Mouse (Mus musculus): ENCODE measurements at regions not wholly inside any gene's neighbourhood (a gene's known extent, or its start where the extent isn't known, plus 50 kb on each side); places are given as distances from the start of the nearest gene placed in this dataset.

- DNase-seq (ENCODE audit: low spot score in 2 of 2) = no peak
Measured at GRCm38 (mm10) chr5:46794028-46794705, 936.8 kb upstream of the Lcorl start.

DNA sequence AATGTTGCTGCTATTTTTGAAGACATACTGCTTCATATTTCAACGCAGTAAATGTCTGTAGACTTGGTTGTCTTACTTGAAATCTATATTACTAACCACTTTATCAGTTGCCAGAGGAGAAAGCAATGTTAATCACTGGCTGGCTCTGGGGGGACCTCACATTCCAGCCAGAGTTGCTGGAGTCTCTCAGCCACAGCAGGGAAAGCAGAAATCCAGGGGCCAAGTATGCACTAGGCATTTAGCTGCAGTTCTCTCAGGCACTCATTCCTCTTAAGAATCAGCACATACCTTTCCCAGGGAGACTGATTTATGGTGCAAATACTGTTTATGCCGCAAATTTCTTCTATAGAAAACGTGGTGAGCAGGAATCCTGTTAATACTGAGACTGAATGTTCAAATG lies 933.6 kb upstream of the Lcorl start:
- no peak for DNase-seq (ENCODE audit: low spot score in 2 of 2)

DNA sequence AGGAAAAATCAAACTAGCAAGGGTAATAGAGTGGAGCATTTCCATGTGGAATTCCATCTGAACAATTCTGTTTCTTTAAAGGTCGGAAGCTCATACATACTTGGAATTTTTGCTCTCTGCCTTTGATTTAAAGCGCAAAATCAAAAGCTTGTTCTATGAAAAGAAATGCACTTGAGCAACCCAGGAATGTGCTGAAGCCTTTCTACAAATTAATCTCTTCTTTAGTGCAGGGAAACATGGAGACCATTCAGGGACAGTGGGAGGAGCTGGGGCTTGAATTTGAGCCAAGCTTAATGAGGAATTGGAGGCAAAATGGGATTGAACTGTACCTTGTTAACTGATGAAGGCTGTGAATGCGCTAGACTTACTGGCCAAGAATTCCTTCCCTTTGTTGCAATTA lies 933.1 kb upstream of the Lcorl start:
- no peak for DNase-seq (ENCODE audit: low spot score in 2 of 2)

GRCm38 (mm10) chr5:46787079-46787478 lies 929.7 kb upstream of the Lcorl start:
- DNase-seq (ENCODE audit: low spot score in 2 of 2) = no peak

DNA sequence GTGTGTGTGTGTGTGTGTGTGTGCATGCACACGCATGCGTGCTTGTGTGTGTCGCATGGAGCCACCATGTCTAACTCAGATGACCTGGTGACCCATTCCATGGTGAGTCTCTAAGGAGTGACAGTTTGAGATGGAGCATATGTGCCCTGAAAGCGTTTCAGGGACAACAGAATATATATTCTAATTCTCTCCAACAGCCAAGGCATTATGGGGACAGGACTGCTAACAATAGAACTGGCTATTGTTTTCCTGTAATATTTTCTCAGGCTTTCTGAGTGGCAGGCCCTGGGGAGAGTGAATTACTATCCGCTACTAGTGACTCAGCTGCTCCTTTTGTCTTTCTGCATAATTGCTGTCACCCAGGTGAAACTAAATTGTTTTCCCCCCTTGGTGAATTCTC lies 898.7 kb upstream of the Lcorl start:
- no peak for DNase-seq (ENCODE audit: low spot score in 2 of 2)

DNA sequence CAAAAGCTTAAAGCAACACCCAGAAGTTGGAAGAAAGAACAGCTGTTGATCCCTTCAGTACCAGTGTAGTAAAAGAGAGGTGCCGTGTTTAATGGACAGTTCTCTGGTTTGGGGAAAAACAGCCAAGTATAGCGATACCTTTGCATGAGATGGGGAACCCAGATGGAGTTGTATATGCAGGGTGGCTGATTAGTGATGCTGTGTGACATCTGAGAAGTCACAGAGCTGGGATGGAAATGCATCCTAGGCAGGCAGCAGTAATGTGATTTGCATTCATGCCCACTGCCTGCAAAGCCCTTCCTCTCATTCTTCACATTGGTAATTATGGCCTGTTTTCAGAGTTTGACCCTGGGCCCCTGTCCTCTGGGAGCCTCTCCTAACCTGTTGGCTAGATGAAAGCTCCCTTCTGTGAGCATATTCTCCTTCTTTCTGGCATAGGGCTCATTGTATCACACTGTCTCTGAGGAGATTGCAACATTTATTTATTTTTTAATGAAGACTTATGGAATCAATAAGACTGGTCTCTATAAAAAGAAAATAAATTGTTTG lies 882.7 kb upstream of the Lcorl start:
- DNase-seq (ENCODE audit: low spot score in 2 of 2) = no peak

GRCm38 (mm10) chr5:46732510-46732909 lies 875.1 kb upstream of the Lcorl start:
- DNase-seq (ENCODE audit: low spot score in 2 of 2) = no peak

DNA sequence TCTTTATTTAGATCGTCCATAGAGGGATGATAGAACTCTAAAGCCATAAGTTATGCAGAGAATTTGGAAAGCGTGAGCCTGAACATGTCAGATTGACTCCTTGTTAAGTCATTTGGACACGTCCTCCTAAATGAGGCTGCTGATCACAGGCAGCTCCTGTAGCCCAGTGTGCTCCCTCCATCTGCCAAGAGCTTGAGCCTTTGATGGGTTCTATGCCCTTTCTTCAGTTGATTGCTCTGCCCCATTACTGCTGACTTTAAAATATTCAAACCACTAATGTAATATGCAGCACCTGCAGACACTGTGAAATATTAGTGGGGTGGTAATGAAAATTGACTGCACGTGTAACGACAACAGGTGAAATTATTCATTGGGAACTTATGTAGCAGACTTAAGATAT lies 874.6 kb upstream of the Lcorl start:
- DNase-seq (ENCODE audit: low spot score in 2 of 2) = no peak

DNA sequence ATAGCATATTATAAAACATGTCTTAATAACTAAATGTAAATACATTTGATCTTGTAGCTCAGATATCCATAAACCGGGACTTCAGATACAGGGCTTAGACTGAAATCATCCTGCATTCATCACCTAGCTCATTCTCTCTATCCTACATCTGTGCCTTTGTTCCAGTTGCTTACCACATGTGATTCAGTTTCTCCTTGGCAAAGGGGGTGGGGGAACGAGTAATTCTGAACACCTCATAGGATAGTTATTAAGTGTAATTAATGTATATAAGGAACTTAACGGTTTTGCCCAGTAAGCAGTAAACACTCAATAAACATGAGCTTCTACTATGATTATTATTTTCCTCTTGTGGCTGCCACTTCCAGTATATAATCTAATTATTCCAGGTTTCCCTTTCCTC lies 873.9 kb upstream of the Lcorl start:
- DNase-seq (ENCODE audit: low spot score in 2 of 2) = no peak

GRCm38 (mm10) chr5:46709596-46709995 lies 852.2 kb upstream of the Lcorl start:
- DNase-seq (ENCODE audit: low spot score in 2 of 2) = no peak

DNA sequence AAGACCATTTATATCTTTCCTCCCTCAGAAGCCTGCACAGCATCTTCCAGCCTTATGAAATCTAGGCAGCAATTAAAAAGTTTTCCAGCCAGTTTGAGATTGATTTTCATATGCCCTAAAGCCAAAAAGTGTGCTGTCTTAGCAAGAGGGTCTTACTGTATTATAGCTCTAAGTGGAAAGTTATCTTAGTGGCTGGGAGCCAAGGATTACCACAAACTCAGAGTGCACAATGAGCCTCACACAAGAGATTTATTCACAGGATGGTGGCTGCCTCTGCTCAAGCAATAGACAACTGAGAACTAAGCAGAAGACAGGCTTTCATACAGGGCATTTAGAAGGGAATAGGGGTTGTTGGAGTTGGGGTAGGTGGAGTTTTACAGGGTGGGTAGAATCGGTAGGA lies 850.4 kb upstream of the Lcorl start:
- no peak for DNase-seq (ENCODE audit: low spot score in 2 of 2)

GRCm38 (mm10) chr5:46707021-46707420 lies 849.6 kb upstream of the Lcorl start:
- DNase-seq (ENCODE audit: low spot score in 2 of 2) = no peak

- DNase-seq (ENCODE audit: low spot score in 2 of 2) = no peak
Measured at GRCm38 (mm10) chr5:46678007-46678406, 820.6 kb upstream of the Lcorl start.

DNA sequence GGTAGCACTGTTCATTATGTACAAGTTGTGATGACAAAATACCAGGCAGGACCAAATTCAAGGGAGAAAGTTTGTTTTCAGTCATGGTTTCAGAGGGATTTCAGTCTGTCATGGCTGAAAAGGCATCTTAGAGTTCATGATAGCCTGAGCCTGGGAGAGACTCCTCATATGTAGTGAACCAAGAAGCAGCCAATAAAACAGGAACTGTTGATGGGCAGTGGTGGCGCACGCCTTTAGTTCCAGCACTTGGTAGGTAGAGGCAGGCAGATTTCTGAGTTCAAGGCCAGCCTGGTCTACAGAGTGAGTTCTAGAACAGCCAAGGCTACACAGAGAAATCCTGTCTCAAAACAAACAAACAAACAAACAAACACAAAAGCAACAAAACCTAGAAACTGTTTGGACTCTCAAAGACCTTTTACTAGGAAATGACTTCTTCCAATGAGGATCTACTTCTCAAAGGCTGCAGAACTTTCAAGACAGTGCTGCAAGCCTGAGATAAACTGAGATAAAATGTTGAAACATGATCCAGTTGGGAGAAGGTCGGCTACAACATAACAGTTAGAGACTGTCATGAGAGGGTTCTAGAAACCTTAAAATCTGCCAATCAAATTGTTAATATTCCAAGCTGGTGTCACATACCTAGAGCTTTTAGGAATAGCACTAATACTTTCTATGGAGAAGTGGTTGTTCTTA lies 817.5 kb upstream of the Lcorl start:
- DNase-seq (ENCODE audit: low spot score in 2 of 2) = no peak

GRCm38 (mm10) chr5:46673413-46673812 lies 816.0 kb upstream of the Lcorl start:
- no peak for DNase-seq (ENCODE audit: low spot score in 2 of 2)

DNA sequence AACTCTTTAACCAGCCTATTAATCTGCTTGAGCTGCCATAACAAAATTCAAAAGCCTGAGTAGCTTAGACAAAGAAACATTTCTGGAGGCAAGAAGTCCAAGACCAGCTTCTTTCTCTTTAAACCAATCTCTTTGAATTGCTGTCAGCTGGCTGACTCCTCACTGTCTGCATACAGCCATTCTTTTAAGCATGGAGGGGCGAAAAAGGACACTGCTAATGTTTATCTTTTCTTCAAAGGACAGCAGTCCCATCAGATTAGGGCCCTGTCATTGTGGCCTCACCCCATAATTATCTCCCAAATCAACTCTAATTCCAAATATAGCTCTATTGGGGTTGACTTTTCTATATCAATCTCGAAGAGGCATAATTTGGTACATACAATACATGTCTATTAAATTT lies 813.1 kb upstream of the Lcorl start:
- no peak for DNase-seq (ENCODE audit: low spot score in 2 of 2)

GRCm38 (mm10) chr5:46666250-46666649 lies 808.8 kb upstream of the Lcorl start:
- no peak for DNase-seq (ENCODE audit: low spot score in 2 of 2)

DNA sequence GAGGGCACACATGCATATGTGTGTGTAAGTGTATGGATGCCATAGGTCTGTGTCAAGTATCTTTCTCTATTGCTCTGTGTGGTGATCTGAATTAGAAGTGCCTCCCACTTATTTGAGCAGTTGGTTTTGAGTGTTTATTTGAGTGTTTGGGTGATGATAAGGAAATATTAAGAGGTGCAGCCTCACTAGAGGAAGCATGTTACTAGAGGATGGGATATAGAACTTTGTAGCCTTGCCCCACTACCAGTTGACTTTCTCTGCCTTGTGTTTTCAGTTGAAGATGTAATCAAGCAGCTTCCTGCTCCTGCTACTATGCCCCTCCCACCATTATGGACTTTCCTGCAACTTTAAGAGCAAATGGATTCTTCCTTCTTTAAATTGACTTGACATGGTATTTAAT lies 799.6 kb upstream of the Lcorl start:
- DNase-seq (ENCODE audit: low spot score in 2 of 2) = no peak

DNA sequence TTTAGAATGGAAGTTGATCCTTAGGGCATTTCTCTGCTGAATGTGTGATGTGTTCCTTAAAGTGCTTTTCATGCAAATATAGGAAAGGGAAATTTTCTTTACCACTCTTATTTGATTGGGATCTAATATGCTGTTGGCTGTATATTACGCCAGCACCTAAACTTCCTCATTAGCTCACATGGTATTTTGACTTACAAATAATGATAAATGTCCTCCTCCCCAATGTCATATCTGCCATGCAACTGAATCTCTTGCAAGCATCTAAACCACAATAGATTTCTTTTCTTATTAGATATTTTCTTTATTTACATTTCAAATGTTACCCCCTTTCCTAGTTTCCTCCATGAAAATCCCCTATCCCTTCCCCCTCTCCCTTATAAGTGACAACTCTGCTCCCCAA lies 796.8 kb upstream of the Lcorl start:
- DNase-seq (ENCODE audit: low spot score in 2 of 2) = no peak

GRCm38 (mm10) chr5:46643009-46643408 lies 785.6 kb upstream of the Lcorl start:
- no peak for DNase-seq (ENCODE audit: low spot score in 2 of 2)

- no peak for DNase-seq (ENCODE audit: low spot score in 2 of 2)
Measured at GRCm38 (mm10) chr5:46635116-46635668, 777.8 kb upstream of the Lcorl start.

Measured in frontal cortex, postnatal 10 days (tissue).